29 mouse cellular contexts compared by ENCODE assay signal in genomic region chr13:56388042-56388441, GRCm38 (mm10). TPM values are rescaled to one million over a fixed set of nuclear protein-coding genes. Genes with fewer than 3 reads are reported as not detected.
DNase-seq lines count a peak whose midpoint lies in the region; ATAC-seq lines count a peak whose summit lies in the region.
"Had no signal": no experiment of that assay in that cellular context is flagged by ENCODE, and none has a peak within 500 bp of the region (broad histone marks: within the 10 kb centered on the region; RNA-seq: fewer than 3 reads in every experiment).

No protein-coding gene starts in this region.

- H3K9me3 ChIP-seq in forebrain, embryonic 14.5 days (replicated peaks; ENCODE audit: control insufficient read depth, low read length) = no peaks in the 10 kb centered on the region
- no peaks in the 10 kb centered on the region for H3K9me3 ChIP-seq in forebrain, embryonic 11.5 days (ENCODE audit: control insufficient read depth, low read length)
- H3K9me3 ChIP-seq in midbrain, embryonic 11.5 days (ENCODE audit: control insufficient read depth, low read length) = no peaks in the 10 kb centered on the region
- H3K9me3 ChIP-seq in midbrain, embryonic 13.5 days = no peaks in the 10 kb centered on the region
- H3K9me3 ChIP-seq in forebrain, embryonic 16.5 days (ENCODE audit: control insufficient read depth, low read length) = no peaks in the 10 kb centered on the region; the same call in 1 of the 2 replicates
- H3K9me3 ChIP-seq: embryonic facial prominence, embryonic 10.5 days; embryonic facial prominence, embryonic 13.5 days; hindbrain, embryonic 12.5 days; hindbrain, embryonic 15.5 days had no signal

- 62% methylated on average over 1 of the region's 1 CpGs for WGBS in forebrain, embryonic 14.5 days
- 77% methylated on average over 1 of the region's 1 CpGs for WGBS in forebrain, embryonic 11.5 days
- WGBS in midbrain, embryonic 11.5 days = 76% methylated on average over 1 of the region's 1 CpGs
- 76% methylated on average over 1 of the region's 1 CpGs for WGBS in midbrain, embryonic 13.5 days
- 41% methylated on average over 1 of the region's 1 CpGs for WGBS in forebrain, embryonic 16.5 days

- no peaks in the 10 kb centered on the region for H3K36me3 ChIP-seq in forebrain, embryonic 14.5 days (ENCODE audit: control insufficient read depth, insufficient read depth, low read length)
- no peaks in the 10 kb centered on the region for H3K36me3 ChIP-seq in forebrain, embryonic 11.5 days (ENCODE audit: control insufficient read depth, insufficient read depth, low read length)
- no peaks in the 10 kb centered on the region for H3K36me3 ChIP-seq in midbrain, embryonic 11.5 days (ENCODE audit: control insufficient read depth, insufficient read depth, low read length)
- no peaks in the 10 kb centered on the region for H3K36me3 ChIP-seq in midbrain, embryonic 13.5 days
- H3K36me3 ChIP-seq in forebrain, embryonic 16.5 days (ENCODE audit: control insufficient read depth, insufficient read depth) = no peaks in the 10 kb centered on the region
- H3K36me3 ChIP-seq: embryonic facial prominence, embryonic 10.5 days; embryonic facial prominence, embryonic 13.5 days; G1E; hindbrain, embryonic 12.5 days; hindbrain, embryonic 15.5 days had no signal

- no peaks in the 10 kb centered on the region for H3K4me1 ChIP-seq in forebrain, embryonic 14.5 days (ENCODE audit: control insufficient read depth, insufficient read depth, low read length)
- no peaks in the 10 kb centered on the region for H3K4me1 ChIP-seq in forebrain, embryonic 11.5 days (replicated peaks; ENCODE audit: control insufficient read depth, insufficient read depth, low read length)
- no peaks in the 10 kb centered on the region for H3K4me1 ChIP-seq in midbrain, embryonic 11.5 days (ENCODE audit: control insufficient read depth, insufficient read depth, low read length)
- no peaks in the 10 kb centered on the region for H3K4me1 ChIP-seq in midbrain, embryonic 13.5 days (replicated peaks)
- peaks cover 7% of the 10 kb centered on the region for H3K4me1 ChIP-seq in forebrain, embryonic 16.5 days (replicated peaks; ENCODE audit: control insufficient read depth, insufficient read depth, low read length)
- H3K4me1 ChIP-seq: hindbrain, embryonic 12.5 days had no signal

- H3K27me3 ChIP-seq in forebrain, embryonic 14.5 days (replicated peaks; ENCODE audit: control insufficient read depth, insufficient read depth, low read length) = no peaks in the 10 kb centered on the region
- no peaks in the 10 kb centered on the region for H3K27me3 ChIP-seq in forebrain, embryonic 11.5 days (ENCODE audit: control insufficient read depth, insufficient read depth, low read length)
- H3K27me3 ChIP-seq in midbrain, embryonic 11.5 days (ENCODE audit: control insufficient read depth, insufficient read depth, low read length) = no peaks in the 10 kb centered on the region
- no peaks in the 10 kb centered on the region for H3K27me3 ChIP-seq in midbrain, embryonic 13.5 days
- no peaks in the 10 kb centered on the region for H3K27me3 ChIP-seq in forebrain, embryonic 16.5 days (replicated peaks; ENCODE audit: control insufficient read depth, insufficient read depth, low read length)
- H3K27me3 ChIP-seq: embryonic facial prominence, embryonic 13.5 days; hindbrain, embryonic 12.5 days; hindbrain, embryonic 15.5 days; Patski had no signal

- ATAC-seq in forebrain, embryonic 14.5 days = peak; percentile 44; the same call in 1 of the 2 replicates
- ATAC-seq in forebrain, embryonic 11.5 days (replicated peaks; ENCODE audit: low FRiP score) = no peak
- ATAC-seq in midbrain, embryonic 11.5 days (ENCODE audit: low FRiP score) = no peak
- no peak for ATAC-seq in midbrain, embryonic 13.5 days
- ATAC-seq in forebrain, embryonic 16.5 days = peak; percentile 36; the same call in 1 of the 2 replicates
- ATAC-seq: intestine, postnatal 0 days; Patski had no signal

- H3K4me2 ChIP-seq in forebrain, embryonic 14.5 days (ENCODE audit: low read length) = no peak overlapping the region
- no peak overlapping the region for H3K4me2 ChIP-seq in forebrain, embryonic 11.5 days (ENCODE audit: low read depth, low read length, severe bottlenecking)
- no peak overlapping the region for H3K4me2 ChIP-seq in midbrain, embryonic 11.5 days
- no peak overlapping the region for H3K4me2 ChIP-seq in midbrain, embryonic 13.5 days (replicated peaks)
- H3K4me2 ChIP-seq in forebrain, embryonic 16.5 days (ENCODE audit: low read length) = no peak overlapping the region
- H3K4me2 ChIP-seq: embryonic facial prominence, embryonic 13.5 days; heart, embryonic 11.5 days; hindbrain, embryonic 12.5 days; hindbrain, embryonic 15.5 days had no signal

- H3K4me3 ChIP-seq in forebrain, embryonic 14.5 days (ENCODE audit: low read depth, low read length) = no peak overlapping the region
- H3K4me3 ChIP-seq in forebrain, embryonic 11.5 days (ENCODE audit: low read depth, low read length) = no peak overlapping the region
- H3K4me3 ChIP-seq in midbrain, embryonic 11.5 days (ENCODE audit: low read depth, low read length) = no peak overlapping the region
- no peak overlapping the region for H3K4me3 ChIP-seq in midbrain, embryonic 13.5 days (replicated peaks)
- no peak overlapping the region for H3K4me3 ChIP-seq in forebrain, embryonic 16.5 days (replicated peaks; ENCODE audit: low read length)
- H3K4me3 ChIP-seq: embryonic facial prominence, embryonic 10.5 days; embryonic facial prominence, embryonic 13.5 days; erythroblast, embryonic 14.5 days; hindbrain, embryonic 12.5 days; hindbrain, embryonic 15.5 days had no signal

- no peak overlapping the region for H3K9ac ChIP-seq in forebrain, embryonic 14.5 days (ENCODE audit: low read length)
- H3K9ac ChIP-seq in forebrain, embryonic 11.5 days (ENCODE audit: low read length) = no peak overlapping the region
- no peak overlapping the region for H3K9ac ChIP-seq in midbrain, embryonic 11.5 days (ENCODE audit: low read length)
- H3K9ac ChIP-seq in midbrain, embryonic 13.5 days (replicated peaks) = no peak overlapping the region
- no peak overlapping the region for H3K9ac ChIP-seq in forebrain, embryonic 16.5 days (replicated peaks; ENCODE audit: low read depth, low read length)
- H3K9ac ChIP-seq: embryonic facial prominence, embryonic 13.5 days; hindbrain, embryonic 12.5 days; hindbrain, embryonic 15.5 days had no signal

- peak; percentile 61 for DNase-seq in forebrain, embryonic 14.5 days (ENCODE audit: low spot score)
- DNase-seq in forebrain, embryonic 11.5 days (ENCODE audit: low spot score) = no peak
- DNase-seq in midbrain, embryonic 11.5 days (ENCODE audit: low spot score, missing footprints) = peak; percentile 12
- no peak for DNase-seq in cerebellum, postnatal 25 days
- DNase-seq: adrenal gland, postnatal 10 days; adrenal gland, postnatal 36 days; B cell, adult 2 months; cerebellum, adult 11 months; cerebellum, adult 2 months; cerebellum, adult 9-11 months; cerebellum, postnatal 36 days; embryo, embryonic 11 days; heart, adult 11 months; kidney, adult 2 months had no signal

- H3K27ac ChIP-seq in forebrain, embryonic 14.5 days (ENCODE audit: low read depth, low read length) = 0 out of 2 replicates have a peak overlapping the region, but pooled peaks have one; percentile 4
- no peak overlapping the region for H3K27ac ChIP-seq in forebrain, embryonic 11.5 days (ENCODE audit: low read depth, low read length)
- no peak overlapping the region for H3K27ac ChIP-seq in midbrain, embryonic 11.5 days (ENCODE audit: low read depth, low read length)
- H3K27ac ChIP-seq in midbrain, embryonic 13.5 days = no peak overlapping the region
- 0 out of 2 replicates have a peak overlapping the region, but pooled peaks have one; percentile 30 for H3K27ac ChIP-seq in forebrain, embryonic 16.5 days (ENCODE audit: low read length)
- H3K27ac ChIP-seq: embryonic facial prominence, embryonic 10.5 days; embryonic facial prominence, embryonic 13.5 days; hindbrain, embryonic 12.5 days; hindbrain, embryonic 15.5 days had no signal

RNA-seq across cellular contexts. Expression of gene Gm3045, which starts 38.4 kb away (rescaled TPM):
- not detected in 2 replicates for polyA plus RNA-seq in forebrain, embryonic 14.5 days (2014; fragmentation: Nextera tagmentation; extraction: Ambion mirVana)
- polyA plus RNA-seq in forebrain, embryonic 11.5 days (2014; fragmentation: Nextera tagmentation; extraction: Ambion mirVana) = not detected in 2 replicates
- polyA plus RNA-seq in midbrain, embryonic 11.5 days (2014; fragmentation: Nextera tagmentation; extraction: Ambion mirVana) = not detected in 2 replicates
- not detected in 2 replicates for polyA plus RNA-seq in midbrain, embryonic 13.5 days (2015; fragmentation: Nextera tagmentation; extraction: Ambion mirVana)
- polyA plus RNA-seq in forebrain, embryonic 16.5 days (2015; fragmentation: Nextera tagmentation; extraction: Ambion mirVana) = not detected in 2 replicates
- polyA plus RNA-seq: cerebellum, adult 2 months; cortical plate, adult 2 months; embryonic facial prominence, embryonic 10.5 days; embryonic facial prominence, embryonic 13.5 days; erythroblast, embryonic 14.5 days; G1E; heart, embryonic 11.5 days; heart, embryonic 14.5 days; heart, postnatal 0 days; hindbrain, embryonic 12.5 days; hindbrain, embryonic 15.5 days; intestine, embryonic 14.5 days; intestine, postnatal 0 days; kidney, adult 2 months; Patski had no signal

RNA-seq across cellular contexts. Expression of gene Slc25a48, which starts 50.1 kb away (rescaled TPM):
- 0.06 TPM in 2 replicates for polyA plus RNA-seq in forebrain, embryonic 14.5 days (2014; fragmentation: Nextera tagmentation; extraction: Ambion mirVana)
- polyA plus RNA-seq in forebrain, embryonic 11.5 days (2014; fragmentation: Nextera tagmentation; extraction: Ambion mirVana) = not detected in 2 replicates
- polyA plus RNA-seq in midbrain, embryonic 11.5 days (2014; fragmentation: Nextera tagmentation; extraction: Ambion mirVana) = not detected in 2 replicates
- not detected in 2 replicates for polyA plus RNA-seq in midbrain, embryonic 13.5 days (2015; fragmentation: Nextera tagmentation; extraction: Ambion mirVana)
- not detected in 2 replicates for polyA plus RNA-seq in forebrain, embryonic 16.5 days (2015; fragmentation: Nextera tagmentation; extraction: Ambion mirVana)
- polyA plus RNA-seq: embryonic facial prominence, embryonic 10.5 days; G1E; heart, embryonic 14.5 days; heart, postnatal 0 days; hindbrain, embryonic 12.5 days; hindbrain, embryonic 15.5 days had no signal

Comparison
In these comparisons a context has a peak if more than half of its experiments do, and no peak if none do; other contexts are left out.
1. ATAC-seq: peak in forebrain, embryonic 14.5 days (single experiment) and forebrain, embryonic 16.5 days (single experiment); none in forebrain, embryonic 11.5 days (single experiment), midbrain, embryonic 11.5 days (single experiment) and midbrain, embryonic 13.5 days (single experiment).
2. DNase-seq: peak in forebrain, embryonic 14.5 days (single experiment) and midbrain, embryonic 11.5 days (single experiment); none in forebrain, embryonic 11.5 days (single experiment) and cerebellum, postnatal 25 days (0 of 2).
3. H3K27ac ChIP-seq: peak in forebrain, embryonic 14.5 days (single experiment) and forebrain, embryonic 16.5 days (single experiment); none in forebrain, embryonic 11.5 days (single experiment), midbrain, embryonic 11.5 days (single experiment) and midbrain, embryonic 13.5 days (single experiment).